Mouse (Mus musculus) limb, embryonic 12.5 days (tissue): ENCODE results near the gene Gm2163. TPM values are rescaled to one million over a fixed set of nuclear protein-coding genes. Genes with fewer than 3 reads are reported as not detected.
"Not testable (repeated sequence)": the region's sequence is repeated elsewhere in the genome, so short reads cannot be mapped to it uniquely, and the experiment has no call there.

Experiments used
- ATAC-seq: fragments of 200-750 bp; cut with Nextera tagmentation; 2 replicates; pipeline ENCODE4 v1.8.0; 2017; ENCODE audit warnings: low read depth, moderate TSS enrichment; ENCODE audit not compliant: insufficient number of reproducible peaks, insufficient read depth, low FRiP score, low TSS enrichment
- H3K27ac ChIP-seq: fragments of 300-500 bp; sonication (generic); 2 replicates; pipeline ENCODE4 v1.5.1; 2016; ENCODE audit warnings: mild to moderate bottlenecking, moderate library complexity
- H3K27me3 ChIP-seq: fragments of 300-500 bp; sonication (generic); 2 replicates; pipeline ENCODE4 v1.6.1; 2016; ENCODE audit warnings: mild to moderate bottlenecking, moderate library complexity
- H3K36me3 ChIP-seq: fragments of 300-500 bp; sonication (generic); 2 replicates; pipeline ENCODE4 v1.6.1; 2016; ENCODE audit warnings: mild to moderate bottlenecking, moderate library complexity
- H3K4me1 ChIP-seq: fragments of 300-500 bp; sonication (generic); replicated peaks from 2 replicates; pipeline ENCODE4 v1.6.1; 2016
- H3K4me2 ChIP-seq: fragments of 300-500 bp; sonication (generic); 2 replicates; pipeline ENCODE4 v1.6.1; 2016; ENCODE audit warnings: mild to moderate bottlenecking, moderate library complexity
- H3K4me3 ChIP-seq: fragments of 300-500 bp; sonication (generic); replicated peaks from 2 replicates; pipeline ENCODE4 v1.5.1; 2016; ENCODE audit warnings: mild to moderate bottlenecking
- H3K9ac ChIP-seq: fragments of 300-500 bp; sonication (generic); replicated peaks from 2 replicates; pipeline ENCODE4 v1.6.1; 2016; ENCODE audit warnings: mild to moderate bottlenecking, moderate library complexity
- H3K9me3 ChIP-seq: fragments of 300-500 bp; sonication (generic); 2 replicates; pipeline ENCODE4 v1.6.1; 2016; ENCODE audit warnings: mild to moderate bottlenecking, moderate library complexity
- WGBS: fragments of 180-500 bp; shearing (Covaris S2); methylation state at CpG from one replicate; pipeline ENCODE4 v1.1.7; 2016; 5-methylcytosine and 5-hydroxymethylcytosine counted together
- polyA plus RNA-seq: library from polyadenylated mRNA; unstranded; fragments of >200 nt; fragmentation: Nextera tagmentation; extraction: Ambion mirVana; gene quantifications from 2 replicates; pipeline ENCODE4 v1.2.1, GENCODE M21; 2016

Gm2163 gene
- polyA plus RNA-seq, result 0.22 TPM in 1 of 2 replicates, not detected in the other

DNA sequence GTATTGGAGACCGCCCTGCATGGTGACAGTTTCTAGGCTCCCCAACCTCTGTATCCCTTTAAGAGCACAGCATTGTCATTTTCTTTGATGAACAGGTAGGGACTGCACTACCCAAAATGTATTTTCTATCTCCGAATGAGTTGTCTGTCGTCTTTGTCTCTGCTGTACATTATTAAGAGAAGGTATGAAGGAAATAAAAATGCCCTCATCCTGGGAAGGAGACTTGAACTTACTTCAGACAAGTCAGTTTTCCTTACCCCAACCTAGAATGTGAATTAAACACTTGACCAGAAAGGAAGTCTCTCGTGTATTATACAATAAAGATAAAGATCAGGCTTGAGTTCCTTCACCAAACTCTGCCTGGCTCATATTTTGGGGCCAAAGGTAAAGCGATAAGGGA lies at the start of gene Gm2163:
Gm2163 (plus strand) TSS at position 301 of the 400 bp plus-strand sequence.
- H3K4me1 ChIP-seq, ATAC-seq, H3K4me2 ChIP-seq, H3K27me3 ChIP-seq, H3K9ac ChIP-seq, H3K27ac ChIP-seq, H3K9me3 ChIP-seq, H3K4me3 ChIP-seq, H3K36me3 ChIP-seq: not testable (repeated sequence)
- no CpG with 5 or more reads among the region's 5 CpGs for WGBS

DNA sequence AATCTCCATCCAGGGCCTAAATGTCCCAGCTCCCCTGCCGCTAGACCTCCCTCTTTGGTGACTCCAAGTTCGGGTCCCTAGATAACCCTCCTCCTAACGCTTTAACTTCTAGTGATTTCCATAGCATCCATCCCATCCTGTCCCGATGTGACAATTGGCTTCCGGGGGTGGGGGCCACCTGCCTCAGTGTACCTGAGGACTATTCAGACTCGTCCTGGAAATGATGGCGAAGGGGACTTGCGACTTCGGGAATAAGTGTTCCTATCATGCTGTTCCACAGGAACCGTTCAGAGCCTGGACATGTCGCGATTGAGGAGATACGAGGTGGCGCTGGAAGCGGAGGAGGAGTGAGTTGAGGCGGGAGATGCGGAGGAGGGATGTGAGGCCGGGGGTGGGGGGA lies 27.5 kb upstream of the Gm2163 start, which contains the start of gene Gm21586:
Gm21586 (plus strand) TSS at position 301 of the 400 bp plus-strand sequence.
- not testable (repeated sequence) for H3K9ac ChIP-seq, H3K4me1 ChIP-seq, H3K36me3 ChIP-seq, H3K4me3 ChIP-seq, H3K4me2 ChIP-seq, H3K27me3 ChIP-seq, H3K27ac ChIP-seq, H3K9me3 ChIP-seq, ATAC-seq
- no CpG with 5 or more reads among the region's 18 CpGs for WGBS

DNA sequence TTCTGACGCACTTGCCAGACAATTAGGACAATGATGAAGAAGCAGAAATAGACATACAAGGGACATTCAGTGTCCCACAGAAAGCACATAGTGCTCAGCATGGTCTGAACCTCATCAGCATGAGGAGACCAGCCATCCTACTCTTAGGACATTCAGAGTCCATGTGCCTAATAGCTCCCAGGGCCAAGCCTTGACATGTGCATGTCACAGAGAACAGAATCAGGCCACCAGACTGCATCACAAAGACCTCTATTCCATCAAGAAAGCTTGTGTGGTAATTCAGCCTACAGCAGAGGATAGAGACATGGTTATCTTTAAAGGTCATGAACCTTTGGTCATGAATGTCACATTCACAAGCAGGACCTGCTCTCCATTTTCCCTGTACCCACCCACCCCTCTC lies 61.5 kb downstream of the Gm2163 start, which contains the start of gene Fam205a2:
Fam205a2 (minus strand) TSS at position 101 of the 400 bp plus-strand sequence.
- H3K4me1 ChIP-seq, H3K27me3 ChIP-seq, H3K4me3 ChIP-seq, H3K36me3 ChIP-seq, H3K9me3 ChIP-seq, H3K27ac ChIP-seq, H3K9ac ChIP-seq, H3K4me2 ChIP-seq, ATAC-seq: not testable (repeated sequence)
- no CpG with 5 or more reads among the region's 1 CpGs for WGBS

DNA sequence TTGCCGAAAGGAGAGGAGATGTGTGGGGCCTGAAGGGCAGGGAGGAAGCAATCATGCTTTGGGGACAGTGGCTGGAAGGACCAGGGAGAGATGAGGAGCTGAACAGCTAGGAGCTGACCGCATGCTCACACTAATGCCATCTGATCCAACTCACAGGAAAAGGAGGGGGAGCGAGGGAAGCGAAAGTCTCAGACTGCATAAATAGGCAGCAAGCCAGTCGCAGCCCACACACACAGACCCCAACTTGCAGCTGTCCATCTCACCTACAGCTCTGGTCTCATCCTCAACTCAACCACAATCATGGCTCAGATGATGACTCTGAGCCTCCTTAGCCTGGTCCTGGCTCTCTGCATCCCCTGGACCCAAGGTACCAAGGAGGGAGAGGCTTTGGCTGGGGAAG lies 145.3 kb downstream of the Gm2163 start, which contains the start of gene Gm10591:
Gm10591 (plus strand) TSS at position 301 of the 400 bp plus-strand sequence.
- H3K36me3 ChIP-seq, H3K27ac ChIP-seq, H3K4me2 ChIP-seq, ATAC-seq, H3K4me1 ChIP-seq, H3K9me3 ChIP-seq, H3K9ac ChIP-seq, H3K27me3 ChIP-seq, H3K4me3 ChIP-seq: not testable (repeated sequence)
- WGBS, result no CpG with 5 or more reads among the region's 5 CpGs

DNA sequence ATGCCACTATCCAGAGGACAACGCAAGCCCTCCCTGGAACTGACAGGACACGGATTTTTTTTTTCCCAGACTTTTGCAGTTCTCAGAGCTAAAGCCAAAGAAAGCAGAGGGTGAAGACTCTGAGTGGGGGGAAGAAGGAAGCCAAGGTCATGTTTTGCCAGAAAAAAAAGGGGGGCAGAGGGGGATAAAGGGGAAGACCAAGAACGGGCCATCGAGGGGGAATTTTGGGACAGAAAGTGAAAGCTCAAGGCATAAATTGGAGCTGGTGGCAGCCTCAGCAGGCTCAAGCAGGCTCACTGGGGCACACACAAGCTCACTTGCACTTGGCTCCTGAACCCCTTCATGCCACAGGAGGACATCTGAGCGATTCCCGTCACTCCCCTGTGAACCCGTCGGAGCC lies 162.9 kb downstream of the Gm2163 start, which contains the start of gene Gm2564:
Gm2564 (plus strand) TSS at position 301 of the 400 bp plus-strand sequence.
- WGBS, result no CpG with 5 or more reads among the region's 8 CpGs
- not testable (repeated sequence) for H3K4me2 ChIP-seq, H3K9ac ChIP-seq, H3K27ac ChIP-seq, H3K9me3 ChIP-seq, H3K4me3 ChIP-seq, H3K36me3 ChIP-seq, H3K27me3 ChIP-seq, H3K4me1 ChIP-seq, ATAC-seq

Other genes starting within 250 kb of the Gm2163 start
- gene Gm10600, start 226.1 kb upstream of the Gm2163 start, polyA plus RNA-seq, result not detected in 2 replicates
- gene Ccl21b, start 211.0 kb upstream of the Gm2163 start, polyA plus RNA-seq, result not detected in 2 replicates
- gene Gm21953, start 172.5 kb upstream of the Gm2163 start, polyA plus RNA-seq, result not detected in 2 replicates
- gene Fam205a3, start 148.4 kb upstream of the Gm2163 start, polyA plus RNA-seq, result 0.26 TPM in 1 of 2 replicates, not detected in the other
- gene Gm21586, start 27.4 kb upstream of the Gm2163 start, polyA plus RNA-seq, result not detected in 2 replicates
- 0.26 TPM in 1 of 2 replicates, not detected in the other for gene Fam205a2, start 61.4 kb downstream of the Gm2163 start, polyA plus RNA-seq
- gene Gm10591, start 145.4 kb downstream of the Gm2163 start, polyA plus RNA-seq, result not detected in 2 replicates
- 0.42 TPM in 1 of 2 replicates, not detected in the other for gene Gm2564, start 163.0 kb downstream of the Gm2163 start, polyA plus RNA-seq
- gene Ccl27b, start 188.5 kb downstream of the Gm2163 start, polyA plus RNA-seq, result not detected in 2 replicates
- not detected in 2 replicates for gene Il11ra2, start 195.1 kb downstream of the Gm2163 start, polyA plus RNA-seq